Mouse (Mus musculus): Measurements from ENCODE around the gene Dnajc5.

Dnajc5 gene

GRCm38 (mm10) chr2:181511231-181511630 is 9.1 kb upstream of the Dnajc5 start:
- no peak for DNase-seq (ENCODE audit: low spot score in 2 of 2)

GRCm38 (mm10) chr2:181519201-181519600 is 1.1 kb upstream of the Dnajc5 start:
- no peak for DNase-seq (ENCODE audit: low spot score in 2 of 2)

GRCm38 (mm10) chr2:181520936-181521227 is 597 bp downstream of the Dnajc5 start:
- DNase-seq (ENCODE audit: low spot score in 2 of 2), result no peak

GRCm38 (mm10) chr2:181521491-181521890 is 1.2 kb downstream of the Dnajc5 start:
- DNase-seq (ENCODE audit: low spot score in 2 of 2), result no peak

- DNase-seq (ENCODE audit: low spot score in 2 of 2), result peak in 1 of 2 experiments; percentile 16
Observed at GRCm38 (mm10) chr2:181522811-181523210, 2.5 kb downstream of the Dnajc5 start.

GRCm38 (mm10) chr2:181525526-181525925 is 5.2 kb downstream of the Dnajc5 start:
- no peak for DNase-seq (ENCODE audit: low spot score in 2 of 2)

GRCm38 (mm10) chr2:181529076-181529475 is 8.8 kb downstream of the Dnajc5 start:
- DNase-seq (ENCODE audit: low spot score in 2 of 2), result no peak

- no peak for DNase-seq (ENCODE audit: low spot score in 2 of 2)
Observed at GRCm38 (mm10) chr2:181532589-181532988, 12.3 kb downstream of the Dnajc5 start.

GRCm38 (mm10) chr2:181536410-181536809 is 16.1 kb downstream of the Dnajc5 start:
- no peak for DNase-seq (ENCODE audit: low spot score in 2 of 2)

GRCm38 (mm10) chr2:181537444-181538047 is 17.3 kb downstream of the Dnajc5 start:
- peak; percentile 67 to 82 for DNase-seq (ENCODE audit: low spot score in 2 of 2)

- no peak for DNase-seq (ENCODE audit: low spot score in 2 of 2)
Observed at GRCm38 (mm10) chr2:181541761-181542380, 21.6 kb downstream of the Dnajc5 start.

GRCm38 (mm10) chr2:181546142-181546541 is 25.9 kb downstream of the Dnajc5 start:
- no peak for DNase-seq (ENCODE audit: low spot score in 2 of 2)

GRCm38 (mm10) chr2:181548227-181548626 is 27.9 kb downstream of the Dnajc5 start:
- DNase-seq (ENCODE audit: low spot score in 2 of 2), result no peak

- no peak for DNase-seq (ENCODE audit: low spot score in 2 of 2)
Observed at GRCm38 (mm10) chr2:181548682-181549081, 28.4 kb downstream of the Dnajc5 start.

- DNase-seq (ENCODE audit: low spot score in 2 of 2), result no peak
Observed at GRCm38 (mm10) chr2:181550233-181550632, 29.9 kb downstream of the Dnajc5 start.

GRCm38 (mm10) chr2:181553772-181554171 is 33.5 kb downstream of the Dnajc5 start:
- no peak for DNase-seq (ENCODE audit: low spot score in 2 of 2)

- no peak for DNase-seq (ENCODE audit: low spot score in 2 of 2)
Observed at GRCm38 (mm10) chr2:181567338-181567737, 47.1 kb downstream of the Dnajc5 start.

- DNase-seq (ENCODE audit: low spot score in 2 of 2), result no peak
Observed at GRCm38 (mm10) chr2:181568272-181569008, 48.2 kb downstream of the Dnajc5 start.

GRCm38 (mm10) chr2:181569856-181570255 is 49.6 kb downstream of the Dnajc5 start:
- DNase-seq (ENCODE audit: low spot score in 2 of 2), result no peak

GRCm38 (mm10) chr2:181570375-181570774 is 50.1 kb downstream of the Dnajc5 start:
- DNase-seq (ENCODE audit: low spot score in 2 of 2), result no peak

GRCm38 (mm10) chr2:181570921-181571595 is 50.8 kb downstream of the Dnajc5 start:
- no peak for DNase-seq (ENCODE audit: low spot score in 2 of 2)

GRCm38 (mm10) chr2:181571941-181572670 is 51.8 kb downstream of the Dnajc5 start:
- DNase-seq (ENCODE audit: low spot score in 2 of 2), result no peak
